Mouse (Mus musculus) stomach, postnatal 0 days (tissue): ENCODE measurements at regions not wholly inside any gene's neighbourhood (a gene's known extent, or its start where the extent isn't known, plus 50 kb on each side); places are given as distances from the start of the nearest gene placed in this dataset.

Experiments used
- CTCF ChIP-seq: IDR thresholded peaks from 2 replicates; pipeline ENCODE4 v1.5.1; 2016; ENCODE audit warnings: antibody characterized with exemption, low read depth, mild to moderate bottlenecking, moderate library complexity
- EP300 ChIP-seq: optimal IDR thresholded peaks from 2 replicates; pipeline ENCODE3; 2016; ENCODE audit warnings: antibody characterized with exemption

DNA sequence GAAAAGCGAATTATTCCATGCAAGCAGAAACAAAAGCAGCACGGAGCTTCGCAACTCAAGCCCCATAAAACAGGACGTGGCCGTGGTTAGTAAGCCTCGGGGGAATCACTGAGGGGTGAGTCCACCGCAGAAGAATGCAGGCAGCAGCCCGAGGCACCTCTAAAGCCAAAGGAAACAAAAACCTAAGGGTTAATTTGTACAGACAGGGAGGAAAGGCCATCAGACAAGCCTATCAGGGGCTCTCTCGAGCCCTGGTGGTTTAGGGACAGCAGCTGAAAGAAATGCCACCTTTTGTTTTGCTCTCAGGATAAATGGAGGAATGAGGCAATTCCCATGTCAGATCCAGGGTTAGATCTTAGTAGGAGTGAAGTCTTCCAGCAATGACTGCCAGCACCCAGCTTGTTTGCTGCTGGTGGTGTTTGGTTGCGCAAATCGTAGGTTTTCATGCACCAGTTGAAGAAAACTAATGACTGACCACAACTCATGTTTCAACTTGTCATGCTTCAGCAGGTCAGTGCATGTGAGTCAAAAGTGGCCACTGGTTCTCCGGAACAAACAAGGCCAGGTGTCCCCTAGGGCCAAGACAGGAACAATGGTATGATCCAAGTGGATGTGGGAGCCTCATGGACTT, 173.9 kb upstream of the Dapk1 start:
- TF ChIP-seq CTCF (no peak), EP300 (no peak)
